Comparison of ENCODE assay signal across 10 mouse cellular contexts in genomic region chr2:21010219-21010618, GRCm38 (mm10). TPM values are rescaled to one million over a fixed set of nuclear protein-coding genes. Genes with fewer than 3 reads are reported as not detected.
A peak's percentile ranks its signal among the peaks of the same experiment; 100 is the strongest.
DNase-seq lines count a peak whose midpoint lies in the region; ATAC-seq and TF ChIP-seq lines count a peak whose summit lies in the region.
"Had no signal": no experiment of that assay in that cellular context is flagged by ENCODE, and none has a peak within 500 bp of the region (broad histone marks: within the 10 kb centered on the region; RNA-seq: fewer than 3 reads in every experiment).

No protein-coding gene starts in this region.

- no peaks in the 10 kb centered on the region for H3K27me3 ChIP-seq in hindbrain, embryonic 11.5 days (ENCODE audit: control insufficient read depth, insufficient read depth, low read length)
- H3K27me3 ChIP-seq in liver, postnatal 0 days (ENCODE audit: insufficient read depth, low read length) = no peaks in the 10 kb centered on the region
- H3K27me3 ChIP-seq: heart, embryonic 13.5 days had no signal

- peak; percentile 75 for ATAC-seq in frontal cortex, adult (ENCODE audit: low TSS enrichment)
- peak; percentile 94 for ATAC-seq in hindbrain, embryonic 11.5 days (ENCODE audit: low FRiP score)
- no peak for ATAC-seq in liver, postnatal 0 days

- TF ChIP-seq EP300 in liver, postnatal 0 days (IDR thresholded peaks at IDR 0.05; ENCODE audit: low read depth) = no peak

- no peaks in the 10 kb centered on the region for H3K9me3 ChIP-seq in hindbrain, embryonic 11.5 days (ENCODE audit: control insufficient read depth, low read length)
- H3K9me3 ChIP-seq in liver, postnatal 0 days (ENCODE audit: low read length) = no peaks in the 10 kb centered on the region
- H3K9me3 ChIP-seq: heart, embryonic 13.5 days had no signal

- peaks cover 5% of the 10 kb centered on the region for H3K4me1 ChIP-seq in hindbrain, embryonic 11.5 days (replicated peaks; ENCODE audit: control insufficient read depth, insufficient read depth, low read length)
- no peaks in the 10 kb centered on the region for H3K4me1 ChIP-seq in liver, postnatal 0 days (ENCODE audit: insufficient read depth)

- no peak for DNase-seq in frontal cortex, postnatal 10 days (ENCODE audit: low spot score in 2 of 2)
- DNase-seq in cerebellum, postnatal 25 days = peak; percentile 15 to 16
- DNase-seq in hindbrain, embryonic 11.5 days (ENCODE audit: low spot score) = peak; percentile 84
- peak; percentile 65 for DNase-seq in neural tube, embryonic 10.5 days (ENCODE audit: extremely low spot score, low spot score)
- DNase-seq in spleen, adult 12 weeks (ENCODE audit: low spot score) = no peak
- no peak for DNase-seq in liver, postnatal 0 days
- DNase-seq in urinary bladder, postnatal 36 days (ENCODE audit: low spot score in 2 of 2) = no peak
- DNase-seq: B cell, adult 2 months had no signal

- H3K36me3 ChIP-seq in hindbrain, embryonic 11.5 days (ENCODE audit: control insufficient read depth, insufficient read depth, low read length) = no peaks in the 10 kb centered on the region
- no peaks in the 10 kb centered on the region for H3K36me3 ChIP-seq in liver, postnatal 0 days (replicated peaks; ENCODE audit: insufficient read depth, low read length)
- H3K36me3 ChIP-seq: heart, embryonic 13.5 days had no signal

- H3K4me2 ChIP-seq in hindbrain, embryonic 11.5 days (replicated peaks; ENCODE audit: low read depth, low read length) = no peak overlapping the region
- H3K4me2 ChIP-seq in liver, postnatal 0 days (ENCODE audit: low read depth, low read length) = no peak overlapping the region
- H3K4me2 ChIP-seq: heart, embryonic 13.5 days had no signal

- no peak for TF ChIP-seq CTCF in liver, postnatal 0 days (IDR thresholded peaks at IDR 0.05; ENCODE audit: low read depth)

- no peak overlapping the region for H3K4me3 ChIP-seq in hindbrain, embryonic 11.5 days (ENCODE audit: low read depth, low read length)
- no peak overlapping the region for H3K4me3 ChIP-seq in liver, postnatal 0 days (ENCODE audit: low read depth, low read length)
- H3K4me3 ChIP-seq: heart, embryonic 13.5 days had no signal

- H3K27ac ChIP-seq in hindbrain, embryonic 11.5 days (ENCODE audit: low read depth, low read length) = peak overlapping the region; percentile 98
- no peak overlapping the region for H3K27ac ChIP-seq in liver, postnatal 0 days (ENCODE audit: low read depth)
- H3K27ac ChIP-seq: heart, embryonic 13.5 days had no signal

- peak overlapping the region; percentile 56 for H3K9ac ChIP-seq in hindbrain, embryonic 11.5 days (ENCODE audit: low read depth, low read length)
- no peak overlapping the region for H3K9ac ChIP-seq in liver, postnatal 0 days (replicated peaks)
- H3K9ac ChIP-seq: heart, embryonic 13.5 days had no signal

- WGBS in hindbrain, embryonic 11.5 days = 23% methylated on average over 9 of the region's 9 CpGs
- WGBS in liver, postnatal 0 days (ENCODE audit: insufficient replicate concordance) = 65% methylated on average over 9 of the region's 9 CpGs

RNA-seq across cellular contexts. Expression of gene Arhgap21, which starts 41.5 kb away (rescaled TPM):
- polyA plus RNA-seq in hindbrain, embryonic 11.5 days (2014; fragmentation: Nextera tagmentation; extraction: Ambion mirVana) = 56.8 and 69.4 TPM in 2 replicates
- polyA plus RNA-seq in liver, postnatal 0 days (2015; fragmentation: Nextera tagmentation; extraction: Ambion mirVana) = 4.5 and 5.5 TPM in 2 replicates

Comparison
In these comparisons a context has a peak if more than half of its experiments do, and no peak if none do; other contexts are left out.
1. DNase-seq: peak in cerebellum, postnatal 25 days (2 of 2), hindbrain, embryonic 11.5 days (single experiment) and neural tube, embryonic 10.5 days (single experiment); none in frontal cortex, postnatal 10 days (0 of 2), spleen, adult 12 weeks (single experiment), liver, postnatal 0 days (single experiment) and urinary bladder, postnatal 36 days (0 of 2).